Mouse (Mus musculus) lung, embryonic 15.5 days (tissue): ENCODE results near the gene Slc41a2. TPM values are rescaled to one million over a fixed set of nuclear protein-coding genes. Genes with fewer than 3 reads are reported as not detected.

Experiments used
- ATAC-seq: fragments of 200-750 bp; cut with Nextera tagmentation; 2 replicates; pipeline ENCODE4 v1.8.0; 2017; ENCODE audit warnings: moderate number of reproducible peaks, borderline replicate concordance; ENCODE audit not compliant: low FRiP score, low TSS enrichment; ENCODE audit errors: extremely low read depth
- H3K27ac ChIP-seq: fragments of 300-500 bp; sonication (generic); 2 replicates; pipeline ENCODE4 v1.5.1; 2015; ENCODE audit warnings: moderate library complexity, mild to moderate bottlenecking, inconsistent platforms
- H3K27me3 ChIP-seq: fragments of 300-500 bp; sonication (generic); 2 replicates; pipeline ENCODE4 v1.6.1; 2015; ENCODE audit warnings: inconsistent platforms
- H3K36me3 ChIP-seq: fragments of 300-500 bp; sonication (generic); 2 replicates; pipeline ENCODE4 v1.6.1; 2015; ENCODE audit warnings: inconsistent platforms
- H3K4me1 ChIP-seq: fragments of 300-500 bp; sonication (generic); 2 replicates; pipeline ENCODE4 v1.6.1; 2015; ENCODE audit warnings: inconsistent platforms
- H3K4me2 ChIP-seq: fragments of 300-500 bp; sonication (generic); 2 replicates; pipeline ENCODE4 v1.6.1; 2015; ENCODE audit warnings: inconsistent platforms, mild to moderate bottlenecking, moderate library complexity
- H3K4me3 ChIP-seq: fragments of 300-500 bp; sonication (generic); 2 replicates; pipeline ENCODE4 v1.5.1; 2015; ENCODE audit warnings: mild to moderate bottlenecking, inconsistent platforms
- H3K9ac ChIP-seq: fragments of 300-500 bp; sonication (generic); 2 replicates; pipeline ENCODE4 v1.6.1; 2015; ENCODE audit warnings: inconsistent platforms
- H3K9me3 ChIP-seq: fragments of 300-500 bp; sonication (generic); 2 replicates; pipeline ENCODE4 v1.6.1; 2016; ENCODE audit warnings: inconsistent platforms
- WGBS: fragments of 180-500 bp; shearing (Covaris S2); methylation state at CpG from one replicate; pipeline ENCODE4 v1.1.7; 2015; 5-methylcytosine and 5-hydroxymethylcytosine counted together
- polyA plus RNA-seq: library from polyadenylated mRNA; unstranded; fragments of >200 nt; fragmentation: Nextera tagmentation; extraction: Ambion mirVana; gene quantifications from 2 replicates; pipeline ENCODE4 v1.2.1, GENCODE M21; 2015

Slc41a2 gene
- polyA plus RNA-seq, 1 experiment from 2014 or later = 0.79 TPM

DNA sequence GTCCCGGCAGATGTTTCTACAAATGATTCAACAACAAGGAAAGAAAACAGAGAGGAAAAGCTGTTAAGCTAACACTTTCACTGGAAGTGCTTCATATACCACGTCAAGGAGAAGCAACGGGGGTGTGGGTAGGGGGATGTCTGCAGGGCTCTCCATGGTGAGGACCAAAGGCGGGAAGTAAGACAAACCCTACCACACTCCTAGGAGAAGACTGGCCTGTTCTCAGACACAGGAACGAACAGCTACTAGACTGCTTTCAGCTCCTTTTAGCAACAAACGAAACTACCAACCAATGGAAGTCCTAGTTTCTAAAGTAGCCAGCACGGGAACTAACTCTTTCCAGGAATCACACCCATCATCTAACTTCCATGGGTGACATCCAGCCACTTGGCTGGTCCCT is 89.6 kb downstream of the Slc41a2 start:
- H3K9me3 ChIP-seq = no peaks in the 10 kb centered on the region
- no peak for ATAC-seq
- no peaks in the 10 kb centered on the region for H3K36me3 ChIP-seq
- H3K4me1 ChIP-seq = no peaks in the 10 kb centered on the region
- H3K4me3 ChIP-seq = no peak overlapping the region
- no peak overlapping the region for H3K9ac ChIP-seq
- no peak overlapping the region for H3K27ac ChIP-seq
- 66% methylated on average over 7 of the region's 7 CpGs for WGBS
- H3K27me3 ChIP-seq = no peaks in the 10 kb centered on the region
- H3K4me2 ChIP-seq = no peak overlapping the region

DNA sequence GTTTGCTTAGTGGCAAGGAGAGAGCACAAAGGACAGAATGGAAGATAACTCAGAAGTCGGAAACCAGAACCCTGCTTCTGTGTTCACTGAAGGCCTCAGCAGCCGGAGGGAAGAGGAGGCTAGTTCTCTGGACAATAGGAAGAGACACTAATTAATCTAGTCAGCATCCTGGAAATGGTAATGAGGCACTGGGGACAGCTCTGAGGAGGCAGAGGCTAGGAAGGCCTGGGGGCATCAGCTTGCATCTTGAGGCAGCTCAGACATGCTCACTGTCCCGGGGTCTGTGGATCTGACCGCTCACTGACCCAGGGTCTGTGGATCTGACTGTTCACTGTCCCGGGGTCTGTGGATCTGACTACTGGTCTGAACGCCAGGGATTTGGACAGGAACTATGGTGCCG is 92.0 kb downstream of the Slc41a2 start:
- ATAC-seq = no peak
- no peaks in the 10 kb centered on the region for H3K27me3 ChIP-seq
- H3K36me3 ChIP-seq = no peaks in the 10 kb centered on the region
- peaks cover 10% of the 10 kb centered on the region for H3K4me1 ChIP-seq
- no peak overlapping the region for H3K9ac ChIP-seq
- H3K9me3 ChIP-seq = no peaks in the 10 kb centered on the region
- H3K4me2 ChIP-seq = no peak overlapping the region
- no peak overlapping the region for H3K27ac ChIP-seq
- 78% methylated on average over 7 of the region's 7 CpGs for WGBS
- no peak overlapping the region for H3K4me3 ChIP-seq

DNA sequence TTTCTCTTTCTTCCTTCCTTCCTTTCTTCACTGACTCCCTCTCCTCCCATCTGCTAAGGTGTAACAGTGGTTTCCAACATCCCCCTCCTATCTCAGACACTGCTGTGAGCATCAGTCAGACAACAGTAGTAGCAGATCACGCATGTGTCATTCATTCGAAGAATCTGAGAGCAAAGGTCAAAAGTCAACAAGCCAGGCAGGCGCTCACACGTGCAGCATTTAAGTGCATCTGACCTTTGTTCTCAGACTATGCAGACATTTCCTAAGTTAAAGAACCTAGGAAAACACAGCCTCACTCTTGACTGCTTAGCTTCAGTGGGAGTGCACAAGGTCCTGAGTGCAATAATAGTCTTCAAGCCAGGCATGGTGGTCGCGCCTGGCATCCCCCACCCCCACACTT is 93.6 kb downstream of the Slc41a2 start:
- H3K4me2 ChIP-seq = no peak overlapping the region
- H3K9ac ChIP-seq = no peak overlapping the region
- H3K4me1 ChIP-seq = peaks cover 10% of the 10 kb centered on the region
- no peak overlapping the region for H3K4me3 ChIP-seq
- WGBS = 40% methylated on average over 6 of the region's 6 CpGs
- H3K27ac ChIP-seq = no peak overlapping the region
- no peaks in the 10 kb centered on the region for H3K9me3 ChIP-seq
- ATAC-seq = no peak
- H3K27me3 ChIP-seq = no peaks in the 10 kb centered on the region
- no peaks in the 10 kb centered on the region for H3K36me3 ChIP-seq

DNA sequence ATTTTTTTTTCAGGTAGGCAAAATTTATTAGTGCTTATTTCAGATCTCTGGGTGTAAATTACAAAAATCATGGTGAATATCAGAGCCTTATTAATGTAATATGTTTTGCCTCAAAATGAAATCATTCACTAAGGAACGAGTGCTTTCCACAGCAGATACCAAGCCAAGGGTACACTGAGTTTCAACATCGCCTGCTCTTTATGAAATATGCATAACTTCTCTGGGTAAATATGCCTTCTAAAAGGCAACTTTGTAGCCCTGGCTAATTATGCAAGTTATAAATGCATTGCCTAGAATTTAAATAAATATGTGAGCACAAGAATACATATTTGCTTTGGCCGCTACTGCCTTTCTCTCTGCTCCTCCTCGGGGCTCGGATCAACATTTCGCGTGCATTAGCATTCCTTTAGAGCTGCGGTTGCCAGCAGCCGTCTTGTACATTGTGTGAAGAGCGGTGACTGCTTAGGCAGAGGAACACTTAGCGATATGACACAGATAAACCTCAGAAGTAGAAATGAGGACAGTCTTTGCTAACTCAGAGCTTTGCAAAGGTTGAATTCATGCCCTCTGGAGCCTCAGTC is 95.5 kb downstream of the Slc41a2 start:
- no peak overlapping the region for H3K27ac ChIP-seq
- H3K27me3 ChIP-seq = no peaks in the 10 kb centered on the region
- H3K4me2 ChIP-seq = peak overlapping the region; percentile 11; the same call in 1 of the 2 replicates
- no peaks in the 10 kb centered on the region for H3K36me3 ChIP-seq
- no peak for ATAC-seq
- no peak overlapping the region for H3K9ac ChIP-seq
- H3K4me3 ChIP-seq = no peak overlapping the region
- H3K9me3 ChIP-seq = no peaks in the 10 kb centered on the region
- 19% methylated on average over 11 of the region's 11 CpGs for WGBS
- peaks cover 10% of the 10 kb centered on the region for H3K4me1 ChIP-seq

DNA sequence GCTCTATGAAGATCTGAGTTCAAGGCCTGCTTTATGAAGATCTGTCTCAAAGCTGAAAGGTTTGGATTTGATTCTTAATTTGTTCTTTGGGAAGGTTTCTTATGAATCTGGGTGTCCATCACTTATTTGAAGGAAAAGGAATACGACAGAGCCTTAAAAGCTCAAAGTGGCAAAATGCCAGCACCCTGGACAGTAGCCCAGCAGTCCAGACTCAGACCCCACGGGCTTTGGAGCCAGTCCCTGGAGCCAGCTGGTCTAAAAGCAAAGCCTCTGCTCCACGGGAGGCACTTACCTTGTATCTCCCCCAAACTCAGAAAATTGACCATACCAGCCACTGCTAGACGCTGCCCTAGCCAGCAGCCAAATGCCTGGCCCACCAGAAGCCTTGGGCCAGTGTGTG is 103.3 kb downstream of the Slc41a2 start:
- Histone ChIP-seq H3K4me3 (no peak overlapping the region), H3K4me1 (peaks cover 11% of the 10 kb centered on the region), H3K9me3 (no peaks in the 10 kb centered on the region), H3K4me2 (no peak overlapping the region), H3K27me3 (no peaks in the 10 kb centered on the region), H3K36me3 (no peaks in the 10 kb centered on the region), H3K27ac (no peak overlapping the region), H3K9ac (no peak overlapping the region)
- ATAC-seq = no peak
- 35% methylated on average over 4 of the region's 4 CpGs for WGBS

DNA sequence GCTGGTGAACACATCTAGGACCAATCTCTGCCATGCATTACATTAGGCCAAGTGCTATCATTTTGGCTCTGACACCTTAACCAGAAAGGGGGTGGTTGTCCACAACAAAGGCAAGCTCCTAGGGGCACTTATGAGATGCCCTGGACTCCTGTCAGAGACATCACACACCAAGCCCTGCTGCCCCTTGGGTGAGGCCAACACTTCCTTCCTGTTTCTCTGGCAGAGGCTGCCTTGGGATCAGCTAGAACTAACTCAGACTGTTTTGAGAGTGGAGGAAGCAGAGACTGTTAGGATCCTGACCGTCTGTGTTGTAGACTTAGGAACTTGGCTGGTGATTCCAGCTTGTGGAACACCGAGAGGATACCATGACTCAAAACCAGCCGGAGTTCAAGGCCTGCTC is 103.7 kb downstream of the Slc41a2 start:
- Histone ChIP-seq H3K4me1 (peaks cover 11% of the 10 kb centered on the region), H3K27me3 (no peaks in the 10 kb centered on the region), H3K9me3 (no peaks in the 10 kb centered on the region), H3K4me3 (no peak overlapping the region), H3K27ac (no peak overlapping the region), H3K36me3 (no peaks in the 10 kb centered on the region), H3K4me2 (no peak overlapping the region), H3K9ac (no peak overlapping the region)
- no peak for ATAC-seq
- 57% methylated on average over 3 of the region's 3 CpGs for WGBS

DNA sequence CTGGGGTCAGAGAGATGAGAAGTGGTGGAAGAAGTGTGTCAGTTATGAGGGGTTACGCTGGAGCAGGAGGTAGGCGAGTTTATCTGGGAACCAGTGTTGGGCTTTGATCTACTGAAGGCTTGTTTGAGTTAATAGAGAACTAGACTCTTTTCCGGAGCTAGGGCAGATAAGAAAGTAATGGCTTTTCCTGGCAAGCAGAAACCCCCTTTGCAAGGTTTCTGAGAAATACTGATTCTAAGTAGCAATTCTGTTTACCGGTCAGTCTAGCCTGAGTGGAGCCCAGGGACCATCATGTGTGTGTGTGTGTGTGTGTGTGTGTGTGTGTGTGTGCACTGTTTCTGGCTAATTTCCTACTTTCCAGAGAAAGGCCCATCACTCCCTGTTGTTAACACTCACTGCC is 109.1 kb downstream of the Slc41a2 start:
- ATAC-seq = no peak
- no peaks in the 10 kb centered on the region for H3K36me3 ChIP-seq
- H3K27me3 ChIP-seq = no peaks in the 10 kb centered on the region
- H3K4me2 ChIP-seq = no peak overlapping the region
- H3K9me3 ChIP-seq = no peaks in the 10 kb centered on the region
- WGBS = 35% methylated on average over 4 of the region's 4 CpGs
- H3K27ac ChIP-seq = no peak overlapping the region
- H3K4me1 ChIP-seq = no peaks in the 10 kb centered on the region
- no peak overlapping the region for H3K9ac ChIP-seq
- H3K4me3 ChIP-seq = no peak overlapping the region

DNA sequence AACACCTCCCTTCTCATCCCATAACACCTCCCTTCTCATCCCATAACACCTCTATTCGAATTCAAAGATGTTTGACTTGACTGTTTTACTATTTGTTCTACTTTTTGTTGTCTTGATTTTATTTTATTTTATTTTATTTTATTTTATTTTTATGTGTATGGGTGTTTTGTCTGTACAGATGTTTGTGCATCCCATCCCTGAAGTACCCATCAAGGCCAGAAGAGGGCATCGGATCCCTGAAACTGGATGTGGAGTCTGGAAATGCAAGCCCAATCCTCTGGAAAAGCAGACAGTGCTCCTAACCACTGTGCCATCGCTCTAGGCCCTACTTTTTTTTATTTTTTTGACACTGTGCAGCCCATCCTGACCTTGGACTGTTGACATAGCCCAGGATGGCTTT is 112.7 kb downstream of the Slc41a2 start:
- ATAC-seq = no peak
- Histone ChIP-seq H3K27me3 (no peaks in the 10 kb centered on the region), H3K9ac (no peak overlapping the region), H3K36me3 (no peaks in the 10 kb centered on the region), H3K27ac (no peak overlapping the region), H3K4me1 (no peaks in the 10 kb centered on the region), H3K4me2 (no peak overlapping the region), H3K4me3 (no peak overlapping the region), H3K9me3 (no peaks in the 10 kb centered on the region)
- 40% methylated on average over 3 of the region's 3 CpGs for WGBS

DNA sequence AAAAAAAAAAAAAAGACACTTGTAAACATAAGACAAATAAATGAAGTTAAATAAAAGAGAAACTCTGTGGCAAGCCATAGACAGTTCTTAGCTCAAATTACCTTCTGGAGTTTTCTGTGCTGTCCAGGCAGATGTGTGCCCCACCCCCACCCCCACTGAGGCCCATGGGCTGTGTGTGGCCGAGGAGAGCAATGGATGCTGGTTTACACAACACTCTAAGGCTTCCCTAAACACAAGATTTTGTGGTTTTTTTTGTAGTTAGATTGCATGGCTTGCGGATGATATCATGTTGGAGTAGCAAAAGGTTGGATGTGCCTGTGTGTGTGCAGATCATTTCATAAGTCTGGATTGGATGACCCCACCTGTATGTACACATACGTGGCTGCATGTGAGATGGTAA is 116.8 kb downstream of the Slc41a2 start:
- 75% methylated on average over 3 of the region's 3 CpGs for whole genome bisulfite sequencing

DNA sequence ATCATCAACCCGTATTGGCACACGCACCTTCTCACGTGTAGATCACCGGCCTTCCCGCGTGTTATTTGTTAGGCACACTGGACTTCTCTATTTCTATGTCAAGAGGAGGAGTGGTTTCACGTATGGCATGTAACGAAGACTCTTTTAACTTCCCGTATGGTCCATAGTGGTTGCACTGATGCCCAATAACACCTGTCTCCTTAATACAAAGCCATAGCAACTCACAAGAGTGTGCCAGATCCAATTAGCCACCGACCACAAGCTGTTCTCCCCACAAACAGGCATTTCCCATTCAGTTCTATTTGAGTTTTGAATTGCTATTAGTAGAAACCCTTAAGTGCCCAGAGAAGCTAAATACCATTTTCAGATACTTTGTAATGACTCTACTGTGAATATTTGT is 117.5 kb downstream of the Slc41a2 start:
- H3K27ac ChIP-seq = no peak overlapping the region
- H3K4me1 ChIP-seq = peaks cover 3% of the 10 kb centered on the region; the same call in 1 of the 2 replicates
- WGBS = 85% methylated on average over 10 of the region's 10 CpGs
- no peaks in the 10 kb centered on the region for H3K27me3 ChIP-seq
- no peaks in the 10 kb centered on the region for H3K9me3 ChIP-seq
- H3K9ac ChIP-seq = no peak overlapping the region
- H3K4me2 ChIP-seq = no peak overlapping the region
- H3K36me3 ChIP-seq = no peaks in the 10 kb centered on the region
- ATAC-seq = no peak
- no peak overlapping the region for H3K4me3 ChIP-seq

More for the DNA sequence above, 116.8 kb downstream of the Slc41a2 start:
- Histone ChIP-seq H3K36me3 (no peaks in the 10 kb centered on the region), H3K27ac (no peak overlapping the region), H3K4me1 (peaks cover 3% of the 10 kb centered on the region; the same call in 1 of the 2 replicates), H3K4me2 (no peak overlapping the region), H3K4me3 (no peak overlapping the region), H3K9me3 (no peaks in the 10 kb centered on the region), H3K9ac (no peak overlapping the region), H3K27me3 (no peaks in the 10 kb centered on the region)
- no peak for ATAC-seq

DNA sequence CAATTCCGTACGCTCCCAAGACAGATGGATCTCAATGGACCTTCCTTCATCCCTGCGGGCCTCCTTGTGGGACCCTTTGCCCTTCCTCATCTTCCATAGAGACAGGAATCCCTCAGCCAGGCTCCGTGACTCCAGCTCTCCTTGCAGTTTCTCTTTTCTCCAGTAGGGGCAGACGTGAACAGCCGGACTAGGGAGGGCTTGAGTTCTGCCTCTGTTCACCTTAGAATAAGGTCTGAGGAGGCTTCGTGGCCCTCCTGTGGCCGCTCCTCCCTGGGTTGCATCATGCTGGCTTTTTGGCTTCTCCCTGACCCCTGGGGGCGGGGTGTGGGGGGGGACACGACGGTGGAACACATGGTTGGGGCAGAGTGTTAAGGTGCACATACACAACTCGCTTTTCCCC is 118.0 kb downstream of the Slc41a2 start:
- Histone ChIP-seq H3K9ac (no peak overlapping the region), H3K4me3 (no peak overlapping the region), H3K36me3 (no peaks in the 10 kb centered on the region), H3K27ac (no peak overlapping the region), H3K4me1 (peaks cover 3% of the 10 kb centered on the region; the same call in 1 of the 2 replicates), H3K9me3 (no peaks in the 10 kb centered on the region), H3K4me2 (no peak overlapping the region), H3K27me3 (no peaks in the 10 kb centered on the region)
- 28% methylated on average over 12 of the region's 12 CpGs for WGBS
- no peak; the same call in 1 of the 2 replicates for ATAC-seq

DNA sequence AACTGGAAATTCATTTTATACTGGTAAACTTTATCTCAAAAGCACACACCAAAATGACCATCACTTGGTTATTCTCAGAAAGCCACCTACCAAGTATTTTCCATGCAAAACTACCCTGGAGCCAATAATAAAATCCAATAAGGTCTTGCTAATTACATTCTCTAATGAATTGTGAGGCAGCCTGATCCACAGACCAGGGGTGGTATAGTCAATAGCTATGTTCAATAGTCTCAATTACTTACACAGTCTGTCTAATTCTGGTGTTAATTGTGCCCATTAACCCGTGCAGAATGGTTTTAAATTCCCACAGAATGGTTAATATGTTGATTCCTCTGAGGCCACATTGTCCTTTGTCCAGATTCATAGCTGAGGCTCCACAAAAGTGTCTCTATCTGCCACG is 118.9 kb downstream of the Slc41a2 start:
- no peak overlapping the region for H3K4me3 ChIP-seq
- H3K36me3 ChIP-seq = no peaks in the 10 kb centered on the region
- no peaks in the 10 kb centered on the region for H3K9me3 ChIP-seq
- no peak overlapping the region for H3K9ac ChIP-seq
- H3K27me3 ChIP-seq = no peaks in the 10 kb centered on the region
- no peak overlapping the region for H3K4me2 ChIP-seq
- WGBS = 62% methylated on average over 2 of the region's 2 CpGs
- H3K4me1 ChIP-seq = peaks cover 3% of the 10 kb centered on the region; the same call in 1 of the 2 replicates
- ATAC-seq = no peak
- no peak overlapping the region for H3K27ac ChIP-seq

DNA sequence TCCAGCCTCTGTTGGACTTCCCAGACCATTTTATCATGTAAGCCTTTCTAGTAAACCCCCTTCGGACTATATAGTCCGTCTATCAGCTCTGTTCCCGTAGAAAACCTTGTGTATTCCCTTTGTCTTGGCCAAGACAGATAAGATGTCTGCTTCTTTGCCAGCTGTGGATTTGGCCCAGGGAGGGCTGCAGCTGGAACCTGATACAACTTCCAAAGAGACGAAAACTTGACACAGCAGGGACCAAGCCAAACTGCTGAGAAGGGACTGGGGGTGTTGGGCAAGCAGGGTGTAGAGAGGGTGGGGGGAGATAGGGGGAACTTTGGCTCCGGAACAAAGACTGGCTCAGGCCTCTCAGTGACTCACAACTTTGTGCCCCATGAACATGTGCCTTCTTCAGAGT is 120.4 kb downstream of the Slc41a2 start:
- Histone ChIP-seq H3K4me2 (no peak overlapping the region), H3K4me1 (peaks cover 3% of the 10 kb centered on the region; the same call in 1 of the 2 replicates), H3K9ac (no peak overlapping the region), H3K27me3 (no peaks in the 10 kb centered on the region), H3K4me3 (no peak overlapping the region), H3K9me3 (no peaks in the 10 kb centered on the region), H3K36me3 (no peaks in the 10 kb centered on the region), H3K27ac (no peak overlapping the region)
- WGBS = 48% methylated on average over 5 of the region's 5 CpGs
- ATAC-seq = peak; percentile 87; the same call in 1 of the 2 replicates
